Mouse (Mus musculus) heart, embryonic 16.5 days (tissue): ENCODE data around the gene Urb2. TPM values are rescaled to one million over a fixed set of nuclear protein-coding genes. Genes with fewer than 3 reads are reported as not detected.

Experiments
- ATAC-seq: fragments of 200-750 bp; cut with Nextera tagmentation; replicated peaks from 2 replicates; pipeline ENCODE4 v1.8.0; 2017; ENCODE audit warnings: moderate number of reproducible peaks; ENCODE audit not compliant: insufficient read depth, low FRiP score; ENCODE audit errors: extremely low read depth
- H3K27ac ChIP-seq: fragments of 300-500 bp; sonication (generic); 2 replicates; pipeline ENCODE4 v1.5.1; 2014; ENCODE audit warnings: mild to moderate bottlenecking, low read length, control low read depth, moderate library complexity
- H3K27me3 ChIP-seq: fragments of 300-500 bp; sonication (generic); 2 replicates; pipeline ENCODE4 v1.6.1; 2014; ENCODE audit warnings: low read length, mixed read lengths; ENCODE audit not compliant: control insufficient read depth, insufficient read depth
- H3K36me3 ChIP-seq: fragments of 300-500 bp; sonication (generic); 2 replicates; pipeline ENCODE4 v1.6.1; 2014; ENCODE audit not compliant: control insufficient read depth, insufficient read depth
- H3K4me1 ChIP-seq: fragments of 300-500 bp; sonication (generic); 2 replicates; pipeline ENCODE4 v1.6.1; 2014; ENCODE audit warnings: low read length, mixed read lengths; ENCODE audit not compliant: control insufficient read depth, insufficient read depth
- H3K4me2 ChIP-seq: fragments of 300-500 bp; sonication (generic); 2 replicates; pipeline ENCODE4 v1.6.1; 2014; ENCODE audit warnings: low read depth, mild to moderate bottlenecking, control low read depth, low read length
- H3K4me3 ChIP-seq: fragments of 300-500 bp; sonication (generic); 2 replicates; pipeline ENCODE4 v1.5.1; 2014; ENCODE audit warnings: mild to moderate bottlenecking, control low read depth, low read length
- H3K9ac ChIP-seq: fragments of 300-500 bp; sonication (generic); 2 replicates; pipeline ENCODE4 v1.6.1; 2014; ENCODE audit warnings: low read length, control low read depth
- H3K9me3 ChIP-seq: fragments of 300-500 bp; sonication (generic); replicated peaks from 2 replicates; pipeline ENCODE4 v1.6.1; 2016; ENCODE audit warnings: low read length; ENCODE audit not compliant: control insufficient read depth
- WGBS: fragments of 180-500 bp; shearing (Covaris S2); extraction: QIAGEN DNeasy Blood & Tissue Kit; methylation state at CpG from one replicate; pipeline ENCODE4 v1.1.7; 2014; 5-methylcytosine and 5-hydroxymethylcytosine counted together
- polyA plus RNA-seq: library from polyadenylated mRNA; unstranded; fragments of >200 nt; fragmentation: Nextera tagmentation; extraction: Ambion mirVana; gene quantifications from 2 replicates; pipeline ENCODE4 v1.2.1, GENCODE M21; 2015

The Urb2 gene
- polyA plus RNA-seq, 1 experiment from 2014 or later = 3.3 TPM

GRCm38 (mm10) chr8:124033400-124033799 lies 12.1 kb downstream of the Urb2 start:
- H3K4me2 ChIP-seq = no peak overlapping the region
- 60% methylated on average over 5 of the region's 5 CpGs for WGBS
- H3K36me3 ChIP-seq = peaks cover 56% of the 10 kb centered on the region
- H3K9me3 ChIP-seq = no peaks in the 10 kb centered on the region
- H3K27ac ChIP-seq = no peak overlapping the region
- H3K27me3 ChIP-seq = no peaks in the 10 kb centered on the region
- no peak overlapping the region for H3K9ac ChIP-seq
- no peak for ATAC-seq
- no peaks in the 10 kb centered on the region for H3K4me1 ChIP-seq
- H3K4me3 ChIP-seq = no peak overlapping the region

- Histone ChIP-seq H3K4me1 (no peaks in the 10 kb centered on the region), H3K9me3 (no peaks in the 10 kb centered on the region), H3K4me2 (no peak overlapping the region), H3K27me3 (no peaks in the 10 kb centered on the region), H3K27ac (no peak overlapping the region), H3K4me3 (no peak overlapping the region), H3K9ac (no peak overlapping the region), H3K36me3 (peaks cover 32% of the 10 kb centered on the region)
- 87% methylated on average over 7 of the region's 7 CpGs for WGBS
- no peak for ATAC-seq
These were observed 16.8 kb downstream of the Urb2 start for GRCm38 (mm10) chr8:124038121-124038520.

GRCm38 (mm10) chr8:124039351-124039750 lies 18.0 kb downstream of the Urb2 start:
- Histone ChIP-seq H3K27me3 (no peaks in the 10 kb centered on the region), H3K36me3 (peaks cover 32% of the 10 kb centered on the region), H3K9ac (no peak overlapping the region), H3K27ac (no peak overlapping the region), H3K4me2 (no peak overlapping the region), H3K4me1 (no peaks in the 10 kb centered on the region), H3K9me3 (no peaks in the 10 kb centered on the region), H3K4me3 (no peak overlapping the region)
- 85% methylated on average over 4 of the region's 4 CpGs for WGBS
- ATAC-seq = no peak

GRCm38 (mm10) chr8:124042201-124042600 lies 20.9 kb downstream of the Urb2 start:
- Histone ChIP-seq H3K4me2 (no peak overlapping the region), H3K27me3 (no peaks in the 10 kb centered on the region), H3K9ac (no peak overlapping the region), H3K9me3 (no peaks in the 10 kb centered on the region), H3K4me1 (no peaks in the 10 kb centered on the region), H3K27ac (no peak overlapping the region), H3K4me3 (no peak overlapping the region), H3K36me3 (peaks cover 26% of the 10 kb centered on the region)
- WGBS = 92% methylated on average over 1 of the region's 1 CpGs
- no peak for ATAC-seq

GRCm38 (mm10) chr8:124044421-124044820 lies 23.1 kb downstream of the Urb2 start:
- H3K27me3 ChIP-seq = no peaks in the 10 kb centered on the region
- H3K36me3 ChIP-seq = peaks cover 14% of the 10 kb centered on the region
- WGBS = 85% methylated on average over 5 of the region's 5 CpGs
- H3K9ac ChIP-seq = no peak overlapping the region
- H3K4me3 ChIP-seq = no peak overlapping the region
- H3K4me2 ChIP-seq = no peak overlapping the region
- H3K27ac ChIP-seq = no peak overlapping the region
- H3K9me3 ChIP-seq = no peaks in the 10 kb centered on the region
- H3K4me1 ChIP-seq = no peaks in the 10 kb centered on the region
- ATAC-seq = no peak

- H3K27ac ChIP-seq = no peak overlapping the region
- no peaks in the 10 kb centered on the region for H3K27me3 ChIP-seq
- no peak overlapping the region for H3K9ac ChIP-seq
- ATAC-seq = no peak
- no peak overlapping the region for H3K4me2 ChIP-seq
- H3K36me3 ChIP-seq = peaks cover 14% of the 10 kb centered on the region
- no peaks in the 10 kb centered on the region for H3K9me3 ChIP-seq
- no peaks in the 10 kb centered on the region for H3K4me1 ChIP-seq
- 92% methylated on average over 12 of the region's 12 CpGs for WGBS
- H3K4me3 ChIP-seq = no peak overlapping the region
These were observed 23.6 kb downstream of the Urb2 start for GRCm38 (mm10) chr8:124044931-124045330.

DNA sequence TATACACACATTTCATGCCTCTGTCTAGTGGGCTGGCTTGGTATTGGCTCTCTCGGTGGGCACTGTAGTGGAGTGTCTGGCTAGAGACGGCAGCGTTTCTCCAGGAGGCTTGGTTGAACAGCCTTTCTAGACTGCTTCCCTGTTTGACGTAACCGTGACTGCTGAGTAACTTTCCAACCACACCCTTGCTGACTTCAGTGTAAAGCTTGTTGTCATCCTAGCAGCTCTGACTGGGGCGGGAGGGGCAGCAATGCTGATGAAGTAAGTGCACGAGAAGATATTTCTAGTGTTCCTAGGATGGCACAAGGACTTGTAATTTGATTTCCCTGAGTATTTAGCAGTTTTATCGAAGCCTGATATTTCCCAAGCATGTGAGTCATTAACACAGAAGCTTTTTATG lies 24.5 kb downstream of the Urb2 start:
- Histone ChIP-seq H3K27ac (no peak overlapping the region), H3K9me3 (no peaks in the 10 kb centered on the region), H3K4me1 (no peaks in the 10 kb centered on the region), H3K4me3 (no peak overlapping the region), H3K27me3 (no peaks in the 10 kb centered on the region), H3K9ac (no peak overlapping the region), H3K4me2 (no peak overlapping the region), H3K36me3 (peaks cover 14% of the 10 kb centered on the region)
- WGBS = 83% methylated on average over 8 of the region's 8 CpGs
- ATAC-seq = no peak

- no peaks in the 10 kb centered on the region for H3K9me3 ChIP-seq
- H3K9ac ChIP-seq = no peak overlapping the region
- H3K27me3 ChIP-seq = no peaks in the 10 kb centered on the region; the same call in 1 of the 2 replicates
- ATAC-seq = peak; percentile 45; the same call in 1 of the 2 replicates
- H3K27ac ChIP-seq = no peak overlapping the region
- H3K4me3 ChIP-seq = no peak overlapping the region
- WGBS = 20% methylated on average over 3 of the region's 3 CpGs
- H3K4me1 ChIP-seq = no peaks in the 10 kb centered on the region
- H3K4me2 ChIP-seq = no peak overlapping the region
- H3K36me3 ChIP-seq = peaks cover 6% of the 10 kb centered on the region
These were observed 30.8 kb downstream of the Urb2 start for GRCm38 (mm10) chr8:124052110-124052509.

- H3K4me1 ChIP-seq = no peaks in the 10 kb centered on the region
- H3K4me3 ChIP-seq = no peak overlapping the region
- peaks cover 2% of the 10 kb centered on the region; the same call in 1 of the 2 replicates for H3K36me3 ChIP-seq
- no peaks in the 10 kb centered on the region for H3K9me3 ChIP-seq
- WGBS = 53% methylated on average over 4 of the region's 4 CpGs
- no peak for ATAC-seq
- H3K27ac ChIP-seq = no peak overlapping the region
- H3K4me2 ChIP-seq = no peak overlapping the region
- no peak overlapping the region for H3K9ac ChIP-seq
- no peaks in the 10 kb centered on the region; the same call in 1 of the 2 replicates for H3K27me3 ChIP-seq
These were observed 31.3 kb downstream of the Urb2 start for GRCm38 (mm10) chr8:124052568-124052967.
